Mouse (Mus musculus): ENCODE results near the gene Psg22.
"Not testable (repeated sequence)": the region's sequence is repeated elsewhere in the genome, so short reads cannot be mapped to it uniquely, and the experiment has no call there.

DNA sequence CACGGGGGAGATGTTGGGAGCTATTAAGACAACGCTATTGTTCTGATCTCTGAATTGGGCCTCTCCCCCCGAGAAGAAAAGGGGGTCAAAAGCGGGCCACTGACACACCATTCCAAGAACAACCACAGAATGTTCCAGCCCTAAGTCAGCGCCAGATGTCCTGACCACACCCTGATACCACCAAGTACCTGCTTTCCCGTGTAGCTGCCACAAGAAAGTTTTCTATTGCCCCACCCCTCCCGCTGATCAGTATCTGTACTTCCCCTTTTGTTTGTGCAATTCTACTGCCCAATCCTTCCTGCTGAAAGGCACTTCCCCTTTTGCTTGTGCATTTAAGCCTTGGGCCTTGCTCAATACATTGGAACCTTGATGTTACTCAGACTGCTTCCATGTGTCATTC, 42.3 kb downstream of the Psg22 start:
- not testable (repeated sequence) for TF ChIP-seq POLR2A (IDR thresholded peaks at IDR 0.05; ENCODE audit: low read depth, low read length); CTCF (IDR thresholded peaks at IDR 0.05; ENCODE audit: borderline replicate concordance, insufficient read depth, low read length)
